Mouse (Mus musculus) MEL (cell line): ENCODE measurements around the gene Ddit4. TPM values are rescaled to one million over a fixed set of nuclear protein-coding genes. Genes with fewer than 3 reads are reported as not detected.

Experiments
- DNase-seq: peaks from one replicate; pipeline ENCODE4 v3.0.0; 2011; ENCODE audit warnings: low read depth, low spot score
- H3K27ac ChIP-seq: 2 replicates; pipeline ENCODE4 v1.5.1; 2012; ENCODE audit warnings: low read depth, mild to moderate bottlenecking, control low read depth, low read length, moderate library complexity; ENCODE audit not compliant: control insufficient read depth
- H3K27me3 ChIP-seq, 2 experiments: fragments of 150-350 bp in 1 of 2; sonication (generic) in 1 of 2; 2 replicates each; pipeline ENCODE4 v1.6.1; 2012; ENCODE audit warnings: low read length in 2 of 2, mild to moderate bottlenecking in 2 of 2, improper control_type of control experiment in 1 of 2, moderate library complexity in 1 of 2; ENCODE audit not compliant: insufficient read depth in 2 of 2, control insufficient read depth in 1 of 2
- H3K36me3 ChIP-seq, 2 experiments: 2 replicates each; pipeline ENCODE4 v1.6.1; 2012 to 2014; ENCODE audit warnings: low read length in 2 of 2, improper control_type of control experiment in 1 of 2, inconsistent platforms in 1 of 2, mild to moderate bottlenecking in 1 of 2; ENCODE audit not compliant: insufficient read depth in 2 of 2, control insufficient read depth in 1 of 2
- H3K4me1 ChIP-seq, 2 experiments: fragments of 150-350 bp in 1 of 2; sonication (generic) in 1 of 2; 2 replicates each; pipeline ENCODE4 v1.6.1; 2012; ENCODE audit warnings: low read length in 2 of 2, improper control_type of control experiment in 1 of 2, mild to moderate bottlenecking in 1 of 2; ENCODE audit not compliant: insufficient read depth in 2 of 2, control insufficient read depth in 1 of 2
- H3K4me3 ChIP-seq, 2 experiments: fragments of 150-350 bp in 1 of 2; sonication (generic) in 1 of 2; 2 replicates each; pipeline ENCODE4 v1.5.1; 2012; ENCODE audit warnings: low read depth in 2 of 2, low read length in 2 of 2, mild to moderate bottlenecking in 2 of 2, moderate library complexity in 2 of 2, control low read depth in 1 of 2, improper control_type of control experiment in 1 of 2; ENCODE audit not compliant: control insufficient read depth in 1 of 2, insufficient read depth in 1 of 2
- H3K79me2 ChIP-seq: 2 replicates; pipeline ENCODE4 v1.6.1; 2012; ENCODE audit warnings: mild to moderate bottlenecking, low read length, moderate library complexity; ENCODE audit not compliant: control insufficient read depth, poor library complexity, insufficient read depth
- H3K9ac ChIP-seq: 2 replicates; pipeline ENCODE4 v1.6.1; 2012; ENCODE audit warnings: low read depth, mild to moderate bottlenecking, control low read depth, low read length, moderate library complexity; ENCODE audit not compliant: control insufficient read depth, poor library complexity, severe bottlenecking
- H3K9me3 ChIP-seq: fragments of 150-350 bp; sonication (generic); replicated peaks from 2 replicates; pipeline ENCODE4 v1.6.1; 2012; ENCODE audit warnings: mild to moderate bottlenecking, low read length, improper control_type of control experiment, moderate library complexity; ENCODE audit not compliant: insufficient read depth
- BHLHE40 ChIP-seq: IDR thresholded peaks from 2 replicates; pipeline ENCODE4 v1.6.1; 2012; ENCODE audit warnings: low read depth, mild to moderate bottlenecking, inconsistent platforms, low read length, improper control_type of control experiment, borderline replicate concordance
- ELF1 ChIP-seq: IDR thresholded peaks from 2 replicates; pipeline ENCODE4 v1.6.1; 2014; ENCODE audit warnings: low read depth, mild to moderate bottlenecking, inconsistent platforms, low read length, improper control_type of control experiment, moderate library complexity
- EP300 ChIP-seq, 2 experiments: IDR thresholded peaks; 2 replicates each; pipeline ENCODE4 v1.6.1; 2011; ENCODE audit warnings: improper control_type of control experiment in 2 of 2, low read length in 2 of 2, low read depth in 1 of 2, mild to moderate bottlenecking in 1 of 2
- ETS1 ChIP-seq: IDR thresholded peaks from 2 replicates; pipeline ENCODE4 v1.6.1; 2012; ENCODE audit warnings: low read depth, mild to moderate bottlenecking, inconsistent platforms, low read length, improper control_type of control experiment, moderate library complexity
- GABPA ChIP-seq: IDR thresholded peaks from 2 replicates; pipeline ENCODE4 v1.6.1; 2012; ENCODE audit warnings: low read depth, mild to moderate bottlenecking, inconsistent platforms, low read length, improper control_type of control experiment, moderate library complexity
- GATA1 ChIP-seq: IDR thresholded peaks from 2 replicates; pipeline ENCODE4 v1.6.1; 2011; ENCODE audit warnings: low read depth, low read length, improper control_type of control experiment
- HCFC1 ChIP-seq: IDR thresholded peaks from 2 replicates; pipeline ENCODE4 v1.6.1; 2012; ENCODE audit warnings: low read depth, mild to moderate bottlenecking, inconsistent platforms, low read length, improper control_type of control experiment, moderate library complexity
- KAT2A ChIP-seq: conservative IDR thresholded peaks from 2 replicates; pipeline ENCODE4 v1.6.1; 2012; ENCODE audit warnings: low read depth, low read length, improper control_type of control experiment, inconsistent platforms
- MAFK ChIP-seq: IDR thresholded peaks from 2 replicates; pipeline ENCODE4 v1.6.1; 2011; ENCODE audit warnings: low read depth, mild to moderate bottlenecking, low read length, improper control_type of control experiment, borderline replicate concordance
- MAX ChIP-seq: IDR thresholded peaks from 2 replicates; pipeline ENCODE4 v1.6.1; 2011; ENCODE audit warnings: low read length, improper control_type of control experiment
- MEF2A ChIP-seq: IDR thresholded peaks from 2 replicates; pipeline ENCODE4 v1.6.1; 2014; ENCODE audit warnings: low read depth, mild to moderate bottlenecking, inconsistent platforms, low read length, improper control_type of control experiment; ENCODE audit not compliant: poor library complexity, insufficient replicate concordance, severe bottlenecking; ENCODE audit errors: extremely low read depth
- MXI1 ChIP-seq: IDR thresholded peaks from 2 replicates; pipeline ENCODE4 v1.6.1; 2011; ENCODE audit warnings: mild to moderate bottlenecking, low read depth, low read length, improper control_type of control experiment
- MYB ChIP-seq: IDR thresholded peaks from 2 replicates; pipeline ENCODE4 v1.6.1; 2011; ENCODE audit warnings: mild to moderate bottlenecking, low read depth, low read length, improper control_type of control experiment
- MYC ChIP-seq: IDR thresholded peaks from 2 replicates; pipeline ENCODE4 v1.6.1; 2011; ENCODE audit warnings: low read depth, mild to moderate bottlenecking, low read length, improper control_type of control experiment, moderate library complexity
- NRF1 ChIP-seq: IDR thresholded peaks from 2 replicates; pipeline ENCODE4 v1.6.1; 2014; ENCODE audit warnings: low read depth, mild to moderate bottlenecking, inconsistent platforms, low read length, improper control_type of control experiment, moderate library complexity; ENCODE audit not compliant: poor library complexity, insufficient read depth, severe bottlenecking
- RAD21 ChIP-seq: IDR thresholded peaks from 2 replicates; pipeline ENCODE4 v1.6.1; 2011; ENCODE audit warnings: mild to moderate bottlenecking, low read depth, low read length, improper control_type of control experiment
- RCOR1 ChIP-seq: IDR thresholded peaks from 2 replicates; pipeline ENCODE4 v1.6.1; 2012; ENCODE audit warnings: low read depth, mild to moderate bottlenecking, inconsistent platforms, low read length, improper control_type of control experiment
- SIN3A ChIP-seq: IDR thresholded peaks from 2 replicates; pipeline ENCODE4 v1.6.1; 2012; ENCODE audit warnings: low read length, improper control_type of control experiment, inconsistent platforms
- TAL1 ChIP-seq: IDR thresholded peaks from 2 replicates; pipeline ENCODE4 v1.6.1; 2012; ENCODE audit warnings: mild to moderate bottlenecking, inconsistent platforms, low read length, moderate library complexity, mixed read lengths
- UBTF ChIP-seq: IDR thresholded peaks from 2 replicates; pipeline ENCODE4 v1.6.1; 2012; ENCODE audit warnings: low read depth, mild to moderate bottlenecking, inconsistent platforms, low read length, improper control_type of control experiment, moderate library complexity, borderline replicate concordance; ENCODE audit not compliant: insufficient read depth
- USF1 ChIP-seq: IDR thresholded peaks from 2 replicates; pipeline ENCODE4 v1.6.1; 2014; ENCODE audit warnings: low read depth, mild to moderate bottlenecking, inconsistent platforms, low read length, improper control_type of control experiment, moderate library complexity
- ZC3H11A ChIP-seq: IDR thresholded peaks from 2 replicates; pipeline ENCODE4 v1.6.1; 2012; ENCODE audit warnings: low read depth, mild to moderate bottlenecking, inconsistent platforms, low read length, improper control_type of control experiment
- polyA plus RNA-seq, 2 experiments: library from polyadenylated mRNA; stranded (reverse) in 1 of 2; unstranded in 1 of 2; fragments of >175 nt in 1 of 2; fragments of >200 nt in 1 of 2; gene quantifications; 2 replicates each; pipeline versions ENCODE4 v1.2.1 to v1.2.4; 2012; ENCODE audit warnings: low replicate concordance in 2 of 2, low read depth in 1 of 2; ENCODE audit not compliant: insufficient read length in 2 of 2, insufficient read depth in 1 of 2, missing spikeins in 1 of 2
- total RNA-seq: library from RNA; depleted of rRNA; stranded (reverse); fragments of 300-350 nt; gene quantifications from 2 replicates; pipeline ENCODE4 v1.2.3, GENCODE M21; 2012

Gene Ddit4
- total and polyA plus RNA-seq, 3 experiments = 2.6 to 11.6 TPM; not detected in 1

- Histone ChIP-seq H3K4me3 (no peak overlapping the region), H3K36me3 (peaks cover 0 to 31% of the 10 kb centered on the region in 2 experiments; a peak in 2 of 4 replicates), H3K27me3 (no peaks in the 10 kb centered on the region), H3K4me1 (peaks cover 25 to 39% of the 10 kb centered on the region in 2 experiments), H3K9ac (no peak overlapping the region), H3K79me2 (peaks cover 9% of the 10 kb centered on the region), H3K9me3 (no peaks in the 10 kb centered on the region), H3K27ac (no peak overlapping the region)
- DNase-seq = peak; percentile 64
- no peak for TF ChIP-seq MYC
- TF ChIP-seq HCFC1 = no peak
- TF ChIP-seq GATA1 = peak; percentile 58
- TF ChIP-seq MXI1 = 0 out of 2 replicates have a peak, but pooled peaks have one; percentile 11
Measured at GRCm38 (mm10) chr10:59946362-59946761, 5.3 kb downstream of the Ddit4 start.

- Histone ChIP-seq H3K27ac (no peak overlapping the region), H3K4me1 (peaks cover 25 to 38% of the 10 kb centered on the region in 2 experiments), H3K79me2 (peaks cover 3% of the 10 kb centered on the region; the same call in 1 of the 2 replicates), H3K36me3 (peaks cover 0 to 31% of the 10 kb centered on the region in 2 experiments; a peak in 2 of 4 replicates), H3K4me3 (no peak overlapping the region), H3K9ac (no peak overlapping the region), H3K9me3 (no peaks in the 10 kb centered on the region), H3K27me3 (no peaks in the 10 kb centered on the region)
- no peak for DNase-seq
- no peak for TF ChIP-seq RAD21
- no peak for TF ChIP-seq BHLHE40
- TF ChIP-seq ZC3H11A = no peak
- no peak for TF ChIP-seq SIN3A
Measured at GRCm38 (mm10) chr10:59945416-59945815, 6.2 kb downstream of the Ddit4 start.

- H3K9me3 ChIP-seq = no peaks in the 10 kb centered on the region
- peaks cover 0 to 15% of the 10 kb centered on the region in 2 experiments; a peak in 2 of 4 replicates for H3K36me3 ChIP-seq
- H3K4me1 ChIP-seq = peaks cover 17 to 30% of the 10 kb centered on the region in 2 experiments
- no peaks in the 10 kb centered on the region for H3K79me2 ChIP-seq
- DNase-seq = peak; percentile 95
- peak overlapping the region; percentile 72 for H3K27ac ChIP-seq
- H3K4me3 ChIP-seq = peak overlapping the region; percentile 17 to 29; a peak in 3 of 4 replicates
- no peaks in the 10 kb centered on the region for H3K27me3 ChIP-seq
- H3K9ac ChIP-seq = peak overlapping the region; percentile 40
- TF ChIP-seq SIN3A (peak; percentile 83), TAL1 (peak; percentile 71), BHLHE40 (peak; percentile 56; the same call in 1 of the 2 replicates), MAX (0 out of 2 replicates have a peak, but pooled peaks have one; percentile 57), KAT2A (no peak), MXI1 (peak; percentile 76; the same call in 1 of the 2 replicates), GABPA (peak; percentile 63), ETS1 (peak; percentile 99), USF1 (no peak), EP300 (IDR thresholded peaks at IDR 0.05; ENCODE audit: low read depth in 1 of 2, low read length in 2 of 2) (peak; percentile 75 to 79), RCOR1 (peak; percentile 55), HCFC1 (peak; percentile 27; the same call in 1 of the 2 replicates), ELF1 (peak; percentile 75; the same call in 1 of the 2 replicates), NRF1 (0 out of 2 replicates have a peak, but pooled peaks have one; percentile 11), MAFK (peak; percentile 44; the same call in 1 of the 2 replicates), MEF2A (no peak), UBTF (no peak), GATA1 (peak; percentile 63; the same call in 1 of the 2 replicates), MYB (peak; percentile 40; the same call in 1 of the 2 replicates)
Measured at GRCm38 (mm10) chr10:59943421-59943989, 8.1 kb downstream of the Ddit4 start.
